Mouse (Mus musculus) cerebellum, adult 9-11 months (tissue): ENCODE data around the gene Rasa1.

Experiments used
- DNase-seq: peaks from one replicate; pipeline ENCODE4 v3.0.0; 2022

The Rasa1 gene

GRCm38 (mm10) chr13:85288843-85289713, at the start of gene Rasa1:
Gene Rasa1, minus strand, starts transcription at chr13:85289130.
- DNase-seq, result peak; percentile 98

DNA sequence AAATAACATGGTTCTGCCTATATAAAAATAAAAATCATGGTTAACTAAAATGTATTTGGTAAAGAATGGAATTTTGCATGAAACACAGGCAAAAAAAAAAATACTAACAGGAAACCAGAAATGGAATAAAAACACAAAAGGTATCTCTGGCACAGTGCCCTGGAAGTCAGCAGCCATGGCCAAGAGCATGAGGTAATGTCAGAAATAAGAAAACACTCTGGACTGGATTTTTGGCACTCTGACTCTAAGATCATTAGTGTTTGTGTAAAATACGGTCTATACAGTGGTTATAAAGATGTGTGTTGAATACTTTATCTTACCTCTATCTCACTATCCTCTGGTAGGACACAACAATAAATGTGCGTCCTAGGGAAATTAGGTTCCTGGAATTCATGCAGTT, 22.6 kb upstream of the Rasa1 start:
- DNase-seq, result peak; percentile 40

- peak; percentile 49 for DNase-seq
Observed at GRCm38 (mm10) chr13:85310968-85311367, 22.0 kb upstream of the Rasa1 start.

DNA sequence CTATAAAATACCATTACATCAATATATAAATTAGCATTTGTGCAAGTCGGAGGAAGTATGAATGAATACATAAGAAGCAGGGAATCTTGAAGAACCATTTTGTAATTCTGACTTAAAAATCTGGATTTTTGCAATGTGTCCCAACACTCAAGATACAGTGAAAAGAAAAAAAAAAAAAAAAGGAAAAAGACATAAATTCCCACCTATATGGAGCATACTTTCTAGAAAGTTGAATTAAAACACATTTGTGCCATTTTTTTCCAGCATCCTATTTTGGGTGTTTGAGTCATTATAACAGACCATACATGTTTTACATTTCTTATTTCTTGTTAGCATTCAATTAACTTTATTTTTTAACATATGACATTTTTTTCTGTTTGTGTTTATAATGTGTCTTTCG, 21.6 kb upstream of the Rasa1 start:
- no peak for DNase-seq

DNA sequence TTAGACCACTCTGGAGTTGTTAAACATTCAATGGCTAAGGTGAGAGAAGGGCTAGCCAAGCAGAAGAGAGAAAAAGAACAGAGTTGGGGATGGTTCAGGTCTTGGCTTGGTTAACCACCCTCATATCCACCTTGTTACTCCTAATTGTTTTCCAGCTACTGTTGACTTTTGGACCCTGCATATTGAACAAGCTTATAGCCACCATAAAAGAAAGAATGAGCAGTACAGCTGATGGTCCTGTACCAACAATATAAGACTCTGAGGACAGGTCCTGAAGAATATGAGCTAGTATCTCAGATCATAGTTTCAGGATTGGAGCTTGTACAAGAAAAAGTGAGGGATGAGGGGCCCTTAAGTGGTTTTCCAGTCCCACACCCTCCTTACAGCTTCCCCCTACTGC, 17.1 kb upstream of the Rasa1 start:
- no peak for DNase-seq

DNA sequence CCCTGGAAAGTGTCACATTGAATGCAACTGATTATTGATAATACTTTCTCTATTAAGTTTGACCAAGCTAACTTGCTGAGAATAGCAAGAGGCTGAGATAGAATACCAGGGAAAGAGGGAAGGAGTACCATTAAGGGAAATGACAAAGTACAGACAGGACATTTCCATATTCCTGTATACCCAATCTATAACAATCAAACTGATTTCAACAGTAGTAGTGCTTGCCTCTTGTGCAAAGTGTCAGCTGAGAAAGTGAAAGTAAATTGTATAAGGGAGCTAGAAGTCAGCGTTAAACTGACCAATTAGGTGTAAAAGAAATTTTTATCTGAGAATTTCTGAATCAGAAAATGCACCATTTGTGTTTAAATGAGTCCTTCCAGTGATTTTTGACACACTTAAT, 1.7 kb upstream of the Rasa1 start:
- DNase-seq, result no peak

DNA sequence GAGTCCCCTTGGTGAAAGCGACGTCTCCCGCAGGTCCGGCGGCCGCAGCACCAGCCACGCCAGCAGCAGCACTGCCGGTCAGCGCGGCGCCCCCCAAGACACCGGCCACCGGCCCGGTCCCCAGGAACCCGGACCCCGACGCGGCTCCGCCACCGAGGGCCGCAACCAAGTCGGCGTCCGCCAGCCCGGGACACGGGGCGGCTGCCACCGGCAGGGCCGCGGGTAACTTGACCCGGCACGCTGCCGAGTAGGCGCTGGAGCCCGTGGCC, 422 bp downstream of the Rasa1 start:
- DNase-seq, result no peak

- DNase-seq, result no peak
Observed at GRCm38 (mm10) chr13:85287876-85288573, 905 bp downstream of the Rasa1 start.

DNA sequence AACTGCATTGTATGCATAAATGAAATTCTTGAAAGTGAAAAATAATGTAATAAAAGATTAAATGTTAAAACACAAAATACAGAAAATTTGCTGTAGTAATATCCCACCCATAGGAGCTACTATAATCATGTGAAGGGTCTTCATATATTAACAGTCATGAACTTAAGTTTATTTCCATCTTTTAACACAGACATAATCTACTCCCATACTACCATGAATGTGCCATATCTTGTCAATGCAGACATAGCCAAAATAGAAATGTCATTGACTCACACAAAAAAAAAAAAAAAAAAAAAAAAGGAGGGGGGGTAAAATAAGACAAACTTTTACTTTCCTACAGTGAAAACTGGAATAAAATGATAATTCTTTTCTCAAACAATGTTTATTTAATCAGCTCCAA, 6.3 kb downstream of the Rasa1 start:
- no peak for DNase-seq

DNA sequence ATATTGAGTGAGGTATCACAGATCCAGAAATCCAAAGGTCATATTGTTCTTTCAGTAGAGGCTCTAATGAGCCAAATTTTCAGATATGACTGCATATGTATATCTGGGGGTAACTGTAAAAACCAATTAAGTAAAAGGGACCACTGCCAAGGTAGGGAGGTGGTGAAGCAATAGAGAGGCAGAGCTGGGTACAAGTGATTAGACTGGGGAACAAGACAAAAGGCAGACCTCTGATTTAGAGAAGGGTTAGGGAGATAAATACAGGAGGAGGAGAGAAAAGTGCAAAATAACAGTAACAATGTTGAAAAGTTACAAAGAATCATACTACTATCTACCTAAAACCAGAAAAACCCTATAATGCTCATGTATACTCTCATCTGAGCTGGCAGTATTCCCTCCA, 10.0 kb downstream of the Rasa1 start:
- no peak for DNase-seq

DNA sequence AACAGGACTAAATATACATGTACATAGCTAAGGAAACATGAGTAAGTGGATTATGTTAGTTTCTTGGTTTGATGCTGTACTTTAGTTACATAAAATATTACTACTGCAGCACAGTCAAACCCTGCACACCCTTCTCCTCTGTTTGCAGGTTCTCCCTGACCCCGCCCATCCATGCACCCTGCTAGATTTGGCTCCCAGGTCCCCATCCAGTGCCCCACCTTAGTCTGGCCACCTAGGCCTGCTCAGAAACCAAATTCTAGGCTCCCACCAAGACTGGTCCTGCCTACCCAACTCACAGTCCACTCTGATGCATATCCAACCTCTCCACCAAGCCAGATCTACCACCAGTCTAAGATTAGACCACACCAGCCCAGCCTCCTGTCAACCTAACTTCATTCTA, 14.4 kb downstream of the Rasa1 start:
- DNase-seq, result no peak

DNA sequence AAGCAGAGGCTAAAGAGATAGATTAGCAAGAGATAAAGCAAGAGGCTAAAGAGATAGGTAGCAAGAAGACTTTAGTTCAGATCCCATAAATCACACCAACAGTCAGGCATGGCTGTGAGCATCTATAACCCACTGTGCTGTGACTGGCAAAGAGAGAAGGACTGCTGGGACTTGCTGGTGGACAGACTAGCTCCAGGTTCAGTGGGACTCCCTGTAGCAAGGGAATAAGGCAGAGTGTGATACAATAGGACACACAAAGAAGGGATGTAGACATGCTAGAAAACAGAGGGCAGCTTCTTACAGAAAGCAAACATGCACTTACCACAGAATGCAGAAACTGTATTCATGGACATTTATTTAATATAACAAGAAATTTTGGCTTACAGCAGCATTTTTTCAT, 15.1 kb downstream of the Rasa1 start:
- DNase-seq, result no peak

DNA sequence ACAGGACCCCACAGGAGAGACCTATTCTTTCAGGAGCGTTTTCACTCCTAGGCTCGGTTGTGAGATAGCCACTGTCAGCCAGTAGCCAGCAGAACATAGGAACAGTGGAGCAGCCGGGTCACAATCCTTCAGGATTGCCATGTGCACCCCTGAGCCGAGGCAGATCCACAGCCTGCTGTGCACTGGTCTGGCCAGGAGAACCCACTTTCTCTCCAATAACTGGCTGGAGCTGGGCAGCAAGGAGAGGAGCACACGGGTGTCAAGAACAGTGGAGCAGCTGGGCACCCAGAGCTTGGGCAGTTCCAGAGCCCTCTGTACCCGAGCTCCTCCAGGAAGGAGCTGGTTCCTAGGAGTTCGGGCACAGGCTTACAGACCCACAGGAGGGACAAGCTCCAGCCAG, 50.2 kb downstream of the Rasa1 start:
- peak; percentile 23 for DNase-seq

GRCm38 (mm10) chr13:85218656-85219055, 70.3 kb downstream of the Rasa1 start:
- DNase-seq, result no peak

- no peak for DNase-seq
Observed at GRCm38 (mm10) chr13:85210353-85210752, 78.6 kb downstream of the Rasa1 start.

- no peak for DNase-seq
Observed at GRCm38 (mm10) chr13:85208656-85209055, 80.3 kb downstream of the Rasa1 start.

DNA sequence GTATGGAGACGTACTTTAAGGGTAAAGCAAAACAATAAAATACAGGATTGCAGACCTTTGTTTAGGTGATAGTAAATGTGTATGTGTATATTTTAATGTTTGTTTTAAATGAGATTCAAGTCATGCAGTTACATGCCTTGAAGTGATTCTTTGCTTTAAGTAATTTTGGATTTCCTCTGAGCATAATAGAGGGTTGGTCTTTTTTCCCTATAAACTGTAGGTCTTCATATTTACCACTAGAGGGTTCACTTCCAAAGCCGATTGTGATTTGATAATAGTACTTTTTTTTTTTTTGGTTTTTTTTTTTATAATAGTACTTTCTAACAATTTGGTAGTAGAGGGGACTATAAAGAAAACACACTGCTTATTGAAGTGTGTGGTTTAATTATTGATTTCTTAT, 81.4 kb downstream of the Rasa1 start:
- DNase-seq, result no peak

DNA sequence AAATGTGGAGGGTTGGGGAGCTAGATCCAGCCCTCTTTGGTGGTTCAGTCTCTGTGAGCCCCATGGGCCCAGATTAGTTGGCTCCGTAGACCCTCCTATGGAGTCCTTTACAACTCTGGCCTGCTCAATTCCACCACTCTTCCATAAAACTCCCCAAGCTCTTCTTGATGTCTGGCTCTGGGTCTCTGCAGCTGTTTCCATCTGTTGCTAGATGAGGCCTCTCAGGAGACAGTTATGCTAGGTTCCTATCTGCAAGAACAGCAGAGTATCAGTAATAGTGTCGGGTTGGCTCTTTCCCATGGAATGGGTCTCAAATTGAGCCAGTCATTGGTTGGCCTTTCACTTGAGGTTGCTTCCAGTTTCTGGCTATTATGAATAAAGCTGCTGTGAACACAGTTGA, 97.7 kb downstream of the Rasa1 start:
- no peak for DNase-seq

GRCm38 (mm10) chr13:85189644-85190121, 99.2 kb downstream of the Rasa1 start:
- DNase-seq, result no peak

DNA sequence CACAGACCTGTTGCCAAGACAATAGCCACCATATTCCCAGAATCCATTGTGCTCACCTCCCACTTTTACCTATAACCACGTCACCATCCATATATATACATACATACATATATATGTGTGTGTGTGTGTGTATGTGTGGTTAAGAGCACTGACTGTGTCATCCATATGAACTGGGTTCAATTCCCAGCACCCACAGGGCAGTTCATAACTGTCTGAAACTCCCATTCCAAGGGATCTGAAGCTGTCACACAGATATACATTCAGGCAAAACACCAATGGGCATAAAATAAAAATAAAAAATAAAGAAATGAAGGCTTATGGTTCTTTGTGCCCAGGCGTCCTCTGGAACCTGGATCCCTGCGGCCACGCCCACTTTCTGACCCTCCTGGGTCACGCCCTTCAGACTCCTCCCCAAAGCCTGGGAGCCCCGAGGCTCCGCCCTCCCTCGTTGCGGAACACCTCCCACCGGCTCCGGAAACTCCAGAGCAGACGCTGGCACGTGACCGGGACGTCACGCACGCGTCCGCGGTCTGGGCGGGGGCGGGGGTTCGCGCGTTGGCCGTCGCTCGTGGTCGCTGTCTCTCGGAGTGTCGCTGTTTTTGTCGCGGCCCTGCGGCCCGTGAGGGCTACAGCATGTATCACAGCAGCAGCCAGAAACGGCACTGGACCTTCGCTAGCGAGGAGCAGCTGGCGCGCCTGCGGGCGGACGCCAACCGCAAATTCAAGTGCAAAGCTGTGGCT, 99.9 kb downstream of the Rasa1 start, which contains the start of gene Ccnh:
Gene Ccnh, plus strand, starts transcription at position 506 of the 741 bp plus-strand sequence.
- DNase-seq, result peak; percentile 95
